In genomic region chr2:29194547-29195463, GRCm38 (mm10) we compare ENCODE assay signal across 8 mouse cellular contexts. TPM values are rescaled to one million over a fixed set of nuclear protein-coding genes. Genes with fewer than 3 reads are reported as not detected.
DNase-seq lines count a peak whose midpoint lies in the region; ATAC-seq and TF ChIP-seq lines count a peak whose summit lies in the region.

No protein-coding gene starts in this region.

- peak; percentile 72 for ATAC-seq in lung, embryonic 14.5 days (ENCODE audit: insufficient read depth)

- under 1% methylated on average over 60 of the region's 61 CpGs for WGBS in forebrain, embryonic 10.5 days
- 3% methylated on average over 61 of the region's 61 CpGs for WGBS in large intestine, adult 2 months
- WGBS in lung, embryonic 14.5 days: 1% methylated on average over 59 of the region's 61 CpGs

- H3K9me3 ChIP-seq in E14TG2a.4 (ENCODE audit: low read length): no peaks in the 10 kb centered on the region
- H3K9me3 ChIP-seq in forebrain, embryonic 10.5 days: no peaks in the 10 kb centered on the region
- H3K9me3 ChIP-seq in lung, embryonic 14.5 days (ENCODE audit: low read depth, low read length): no peaks in the 10 kb centered on the region

- peak overlapping the region; percentile 95 for H3K4me2 ChIP-seq in lung, embryonic 14.5 days

- no peaks in the 10 kb centered on the region for H3K36me3 ChIP-seq in E14TG2a.4 (ENCODE audit: insufficient read depth, low read length)
- H3K36me3 ChIP-seq in forebrain, embryonic 10.5 days (replicated peaks): no peaks in the 10 kb centered on the region
- H3K36me3 ChIP-seq in lung, embryonic 14.5 days (ENCODE audit: insufficient read depth): no peaks in the 10 kb centered on the region

- H3K27ac ChIP-seq in forebrain, embryonic 10.5 days: peak overlapping the region; percentile 77
- no peak overlapping the region for H3K27ac ChIP-seq in lung, embryonic 14.5 days (ENCODE audit: low read depth)

- H3K4me3 ChIP-seq in E14TG2a.4 (replicated peaks; ENCODE audit: low read length): peak overlapping the region; percentile 84
- H3K4me3 ChIP-seq in forebrain, embryonic 10.5 days: peak overlapping the region; percentile 68
- H3K4me3 ChIP-seq in lung, embryonic 14.5 days (ENCODE audit: low read depth, low read length): peak overlapping the region; percentile 41

- DNase-seq in c-Kit-positive CD71-negative TER-119-negative erythroid progenitor cells, embryonic 14.5 days (ENCODE audit: low read depth): peak; percentile 53
- peak; percentile 80 for DNase-seq in forebrain, embryonic 10.5 days (ENCODE audit: extremely low spot score, low spot score)
- DNase-seq in heart, postnatal 14 days: peak; percentile 85 to 94
- peak; percentile 16 for DNase-seq in large intestine, adult 2 months (ENCODE audit: low read depth, low spot score)
- DNase-seq in lung, embryonic 14.5 days: peak; percentile 78
- DNase-seq in ovary, postnatal 14 days (ENCODE audit: low spot score): peak; percentile 82
- peak; percentile 56 to 88 for DNase-seq in thymus, postnatal 10 days (ENCODE audit: low spot score in 2 of 2)

- peaks cover 87% of the 10 kb centered on the region for H3K27me3 ChIP-seq in E14TG2a.4 (ENCODE audit: insufficient read depth, low read length)
- H3K27me3 ChIP-seq in forebrain, embryonic 10.5 days (ENCODE audit: poor library complexity, severe bottlenecking): peaks cover 58% of the 10 kb centered on the region
- H3K27me3 ChIP-seq in lung, embryonic 14.5 days (ENCODE audit: insufficient read depth, low read length): peaks cover 21% of the 10 kb centered on the region

- H3K4me1 ChIP-seq in E14TG2a.4 (replicated peaks; ENCODE audit: low read depth, low read length): peaks cover 29% of the 10 kb centered on the region
- H3K4me1 ChIP-seq in forebrain, embryonic 10.5 days: peaks cover 28% of the 10 kb centered on the region
- H3K4me1 ChIP-seq in lung, embryonic 14.5 days (ENCODE audit: insufficient read depth): 0 out of 2 replicates have a peak, but pooled peaks cover 3% of the 10 kb centered on the region

- intact Hi-C loops in heart, postnatal 14 days (cut with DNase I): no loop called here

- H3K9ac ChIP-seq in lung, embryonic 14.5 days: peak overlapping the region; percentile 44

- peak; percentile 31 for TF ChIP-seq CTCF in E14TG2a.4 (conservative IDR thresholded peaks at IDR 0.05; ENCODE audit: low read length)
- TF ChIP-seq CTCF in lung, embryonic 14.5 days (IDR thresholded peaks at IDR 0.05; ENCODE audit: low read depth): peak; percentile 78

RNA-seq across cellular contexts. Expression of gene Ntng2, which starts 58.0 kb away (rescaled TPM):
- polyA plus RNA-seq in forebrain, embryonic 10.5 days (2016; fragmentation: Nextera tagmentation; extraction: Ambion mirVana): 0.86 and 1.3 TPM in 2 replicates
- total RNA-seq in heart, postnatal 14 days (2021): 1 to 10 TPM; 4.9 TPM
- polyA plus RNA-seq in large intestine, adult 2 months (2012; rRNA removed): 6.0 and 7.8 TPM in 2 replicates
- 0.46 and 0.99 TPM in 2 replicates for polyA plus RNA-seq in lung, embryonic 14.5 days (2014; fragmentation: Nextera tagmentation; extraction: Ambion mirVana)

Comparison
In these comparisons a context has a peak if more than half of its experiments do, and no peak if none do; other contexts are left out.
1. DNase-seq: peak in every context shown above with its lines; median percentile 90 in heart, postnatal 14 days; 82 in ovary, postnatal 14 days; 80 in forebrain, embryonic 10.5 days; 78 in lung, embryonic 14.5 days; 72 in thymus, postnatal 10 days; 53 in c-Kit-positive CD71-negative TER-119-negative erythroid progenitor cells, embryonic 14.5 days; 16 in large intestine, adult 2 months.